Mouse (Mus musculus) c-Kit-positive CD71-negative TER-119-negative erythroid progenitor cells, embryonic 14.5 days (primary cell): ENCODE data around the gene Srf.

ENCODE experiments used
- DNase-seq: peaks from one replicate; pipeline ENCODE4 v3.0.0-alpha.2; 2013; ENCODE audit warnings: low read depth

Gene Srf

DNA sequence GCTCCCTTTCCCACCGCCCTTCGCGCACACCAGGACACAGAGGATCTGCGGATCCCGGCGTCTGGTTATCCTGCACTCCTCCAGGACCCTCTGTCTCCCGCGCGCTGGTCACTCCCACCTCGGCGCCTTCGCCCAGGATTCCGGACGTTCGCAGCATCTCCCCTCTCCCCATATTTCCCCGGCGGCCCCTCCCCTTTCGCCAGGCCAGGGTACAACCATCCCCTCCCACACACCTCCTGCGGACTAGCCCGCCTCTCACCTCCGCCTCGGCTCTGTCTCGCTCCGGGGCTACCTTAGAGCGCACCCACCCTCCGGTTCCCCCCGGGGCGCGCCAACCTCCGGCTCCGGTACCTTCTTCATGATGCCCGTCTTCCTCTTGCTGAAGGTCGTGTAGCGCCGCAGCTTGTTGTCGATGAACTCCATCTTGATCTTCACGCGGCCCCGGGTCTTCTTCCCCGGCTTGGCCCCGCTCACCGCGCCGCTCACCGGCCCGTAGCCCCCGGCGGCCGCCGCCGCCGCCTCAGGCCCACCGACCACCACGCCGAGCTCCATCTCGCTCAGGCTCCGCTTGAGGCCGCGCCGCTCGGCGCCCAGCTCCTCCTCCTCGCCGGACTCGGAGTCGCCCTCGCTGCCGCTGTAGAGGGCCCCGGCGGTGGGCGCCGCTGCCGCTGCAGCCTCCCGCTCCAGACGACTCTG lies 850 bp downstream of the Srf start:
- no peak for DNase-seq

DNA sequence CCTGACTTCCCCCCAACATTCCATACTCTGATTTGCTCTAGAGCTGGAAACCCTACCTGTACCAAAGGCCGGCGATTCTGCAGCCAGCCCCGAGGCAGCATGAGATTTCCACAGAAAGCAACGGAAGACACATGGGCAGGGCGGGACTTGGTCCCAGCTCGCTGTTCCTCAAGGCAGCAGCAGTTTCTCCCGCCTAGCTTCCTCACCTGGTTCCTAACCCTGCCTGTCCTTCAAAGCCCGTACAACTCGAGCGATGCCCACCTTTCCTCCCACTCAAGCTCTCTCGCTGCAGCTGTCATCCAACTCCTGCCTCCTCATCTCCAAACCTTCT lies 1.4 kb downstream of the Srf start:
- DNase-seq = no peak

DNA sequence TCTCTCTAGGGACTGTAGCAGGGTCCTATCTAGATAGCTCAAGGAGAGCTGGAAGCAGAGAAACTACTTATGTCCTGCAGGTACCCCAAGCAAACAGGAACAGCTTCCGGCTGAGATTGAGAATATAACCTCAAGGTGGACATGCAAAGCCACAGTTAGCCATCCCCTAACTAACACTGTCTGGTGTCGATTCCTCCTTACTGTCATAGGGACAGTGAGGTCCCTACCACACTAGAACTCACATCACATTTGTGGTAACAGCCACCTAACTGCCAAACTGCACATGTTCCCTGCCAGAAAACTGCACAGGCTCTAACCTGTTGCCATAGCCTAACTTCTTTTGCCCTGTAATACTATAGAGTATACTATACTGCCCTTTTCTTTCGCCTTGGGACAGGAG lies 2.0 kb downstream of the Srf start:
- no peak for DNase-seq

DNA sequence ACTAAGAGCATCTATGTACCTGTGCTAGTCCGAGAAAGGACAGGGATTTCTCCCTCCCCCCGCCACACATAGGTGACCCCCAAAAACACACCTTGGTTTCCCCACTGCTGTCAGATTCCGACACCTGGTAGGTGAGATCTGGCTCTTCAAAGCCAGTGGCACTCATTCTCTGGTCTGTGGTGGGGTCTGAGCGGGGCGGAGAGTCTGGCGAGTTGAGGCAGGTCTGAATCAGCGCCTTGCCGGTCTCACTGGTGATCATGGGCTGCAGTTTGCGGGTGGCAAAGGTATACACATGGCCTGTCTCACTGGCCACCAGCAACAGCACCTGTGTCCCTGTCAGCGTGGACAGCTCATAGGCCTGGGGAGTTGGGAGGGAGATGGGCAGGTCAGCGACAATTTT lies 2.5 kb downstream of the Srf start:
- no peak for DNase-seq

DNA sequence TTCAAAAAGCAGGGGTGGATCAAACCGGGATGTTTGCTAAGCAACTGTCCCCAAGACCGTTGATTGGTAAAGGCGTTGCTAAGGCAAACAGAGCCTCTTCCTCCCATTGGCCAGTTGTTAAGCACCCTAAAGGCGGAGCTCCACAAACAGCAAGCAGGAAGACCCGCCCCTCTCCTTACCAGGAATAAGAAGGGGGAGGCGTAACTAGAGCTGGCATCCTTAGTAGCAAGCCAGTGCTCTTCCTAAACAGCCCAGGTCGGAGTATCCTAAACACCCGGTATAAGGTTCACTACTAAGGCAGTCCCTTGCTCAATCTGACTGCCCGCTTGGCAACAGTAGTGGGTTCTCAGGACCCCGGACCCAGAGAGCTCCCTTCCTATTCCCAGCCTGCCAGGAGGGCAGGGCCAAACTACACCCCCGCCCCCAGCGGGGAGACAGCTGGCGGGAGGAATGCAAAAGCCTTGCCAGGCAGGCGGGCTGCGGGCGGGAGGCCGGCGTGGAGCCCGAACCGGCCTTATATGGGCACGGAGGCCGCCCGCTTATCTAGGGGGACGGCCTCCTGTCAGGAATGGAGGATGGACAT lies 3.0 kb downstream of the Srf start:
- peak; percentile 57 for DNase-seq

DNA sequence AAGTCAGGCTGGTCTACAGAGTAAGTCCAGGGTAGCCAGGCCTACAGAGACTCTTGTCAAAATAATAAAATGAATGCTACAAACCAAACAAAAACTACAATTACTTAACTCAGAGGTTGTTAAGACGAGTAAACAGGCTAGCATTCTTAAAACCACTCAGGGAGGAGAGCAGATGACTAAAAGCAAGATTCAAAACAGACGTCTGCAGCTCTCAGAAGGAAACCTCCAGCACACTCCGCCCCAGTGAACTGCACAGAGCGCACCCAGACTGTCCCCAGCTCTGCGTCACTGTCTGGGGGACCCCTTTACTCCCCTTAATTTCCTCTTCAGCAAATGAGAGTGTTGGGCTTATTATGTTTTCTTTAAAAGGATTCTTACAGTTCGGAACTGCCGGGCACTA lies 3.8 kb downstream of the Srf start:
- DNase-seq = no peak

DNA sequence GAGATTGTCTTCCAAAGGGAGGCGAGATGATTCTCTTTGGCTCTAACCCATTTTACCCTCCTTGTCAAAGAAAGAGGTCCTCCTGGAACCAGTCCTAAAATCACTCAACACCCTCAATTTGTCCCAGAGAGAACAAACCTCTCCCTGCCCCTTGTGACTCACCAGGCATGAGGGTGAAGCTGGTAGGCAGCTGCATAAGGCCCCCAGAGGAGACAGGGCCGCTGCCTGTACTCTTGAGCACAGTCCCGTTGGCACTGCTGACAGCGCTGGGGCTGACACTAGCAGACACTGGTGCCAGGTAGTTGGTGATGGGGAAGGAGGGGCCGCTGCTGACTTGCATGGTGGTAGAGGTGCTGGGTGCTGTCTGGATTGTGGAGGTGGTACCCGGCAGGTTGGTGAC lies 4.6 kb downstream of the Srf start:
- DNase-seq = no peak

DNA sequence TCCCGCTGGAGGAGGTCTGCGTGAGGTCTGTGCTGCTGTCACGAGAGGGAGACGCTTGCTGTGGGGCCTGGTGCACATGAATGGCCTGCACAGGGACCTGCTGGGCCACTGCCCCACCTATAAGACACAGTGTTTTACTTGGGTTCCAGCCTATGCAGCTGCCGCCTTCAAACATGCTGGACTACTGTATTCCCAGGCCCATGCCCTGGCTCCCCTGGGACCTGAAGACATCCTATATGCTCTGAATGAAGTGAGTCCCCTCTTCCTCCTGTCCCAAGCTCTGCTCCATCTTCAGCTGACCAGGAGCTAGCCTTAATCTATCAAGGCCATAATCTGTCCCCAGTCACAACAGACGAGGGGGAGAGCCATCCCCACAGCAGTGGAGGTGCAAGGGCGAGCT lies 5.1 kb downstream of the Srf start:
- DNase-seq = no peak

DNA sequence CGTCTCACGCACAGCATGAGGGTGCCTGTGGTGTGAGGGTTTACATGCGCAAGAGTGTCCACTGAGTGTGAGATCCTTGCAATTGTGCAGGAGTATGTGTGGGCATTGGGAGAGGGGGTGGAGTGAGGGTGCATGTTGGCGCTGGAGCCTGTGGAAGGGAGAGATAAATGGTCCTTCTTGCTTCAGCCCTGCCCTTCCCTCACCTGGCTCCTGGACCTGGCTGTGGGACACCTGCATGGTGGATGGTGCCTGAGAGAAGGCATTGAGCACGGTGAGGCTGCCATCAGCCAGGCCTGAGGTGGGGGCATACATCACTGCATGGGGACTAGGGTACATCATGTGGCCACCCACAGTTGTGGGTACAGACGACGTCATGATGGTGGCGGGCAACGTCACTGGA lies 6.3 kb downstream of the Srf start:
- DNase-seq = no peak

DNA sequence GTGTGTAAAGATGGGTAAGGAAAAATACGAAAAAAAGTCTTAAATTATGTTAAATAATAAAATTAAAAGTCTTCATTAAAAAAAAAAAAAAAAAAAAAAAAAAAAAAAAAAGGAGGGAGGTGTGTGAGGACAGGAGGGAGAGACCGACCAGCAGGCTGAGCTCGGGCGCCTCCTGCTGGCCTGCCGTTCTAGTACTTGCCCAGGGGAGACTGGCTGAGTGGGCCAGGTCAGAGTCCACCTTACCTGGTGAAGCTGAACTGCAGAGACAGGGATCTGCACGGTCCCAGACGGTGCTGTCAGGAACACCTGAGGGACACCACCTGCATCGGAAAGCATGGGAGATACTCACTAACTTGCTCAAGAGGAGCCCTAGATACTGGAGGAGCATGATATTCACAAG lies 6.8 kb downstream of the Srf start:
- DNase-seq = no peak

DNA sequence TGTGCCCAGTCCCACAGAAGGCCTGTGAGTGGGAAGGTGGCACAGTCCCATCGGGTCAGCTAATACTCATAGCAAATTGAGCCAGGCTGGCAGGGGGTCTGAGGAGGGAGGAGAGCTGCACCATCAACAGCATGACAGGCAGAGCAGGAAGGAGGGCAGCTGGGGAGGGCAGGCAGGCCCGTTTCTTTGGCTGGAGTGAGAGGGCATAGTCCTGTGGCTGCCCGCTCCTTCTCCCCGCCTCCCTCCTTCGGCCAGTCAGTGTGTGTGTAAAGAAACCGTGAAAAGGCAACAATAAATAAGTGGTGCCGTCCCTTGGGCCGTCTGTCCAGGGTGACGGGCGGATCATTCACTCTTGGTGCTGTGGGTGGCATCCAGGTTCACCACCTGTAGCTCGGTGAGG lies 7.2 kb downstream of the Srf start:
- DNase-seq = no peak

DNA sequence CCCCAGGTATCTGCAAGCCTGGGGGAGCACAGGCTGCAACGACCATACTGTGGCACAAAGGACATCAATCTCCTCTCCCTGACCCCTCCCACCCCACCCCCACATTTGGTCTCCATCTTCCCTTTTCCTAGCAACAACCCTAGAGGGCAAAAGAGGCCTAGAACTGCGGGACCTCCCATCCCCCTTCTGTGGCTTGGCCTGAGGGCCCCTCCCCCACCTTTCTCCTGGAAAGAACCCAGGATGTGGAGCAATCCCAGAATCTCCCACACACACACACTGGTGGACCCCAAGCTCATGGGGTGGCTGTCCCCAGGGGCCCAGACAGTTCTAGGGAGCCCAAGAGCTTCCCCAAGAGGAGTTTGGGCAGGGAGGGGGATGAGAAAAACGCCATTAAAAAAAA lies 8.1 kb downstream of the Srf start:
- DNase-seq = no peak

DNA sequence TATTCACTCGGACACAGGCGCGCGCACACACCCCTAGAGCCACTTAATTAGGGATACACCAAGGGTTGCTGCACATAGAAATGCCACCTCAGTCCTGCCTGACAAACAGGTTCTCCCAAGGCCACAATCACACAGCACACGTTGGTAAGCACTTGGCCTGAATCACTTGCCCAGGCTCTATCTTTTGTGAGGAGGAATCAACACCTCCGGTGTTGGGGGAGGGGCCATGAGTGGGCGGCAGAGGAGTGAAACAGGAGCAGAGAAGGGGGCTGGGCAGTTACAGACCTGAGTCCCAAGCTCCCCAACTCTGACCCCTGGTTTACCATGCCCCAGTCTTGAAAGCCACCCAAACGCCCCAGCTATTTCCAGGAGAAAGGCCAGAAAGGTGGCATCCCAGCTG lies 9.0 kb downstream of the Srf start:
- no peak for DNase-seq

DNA sequence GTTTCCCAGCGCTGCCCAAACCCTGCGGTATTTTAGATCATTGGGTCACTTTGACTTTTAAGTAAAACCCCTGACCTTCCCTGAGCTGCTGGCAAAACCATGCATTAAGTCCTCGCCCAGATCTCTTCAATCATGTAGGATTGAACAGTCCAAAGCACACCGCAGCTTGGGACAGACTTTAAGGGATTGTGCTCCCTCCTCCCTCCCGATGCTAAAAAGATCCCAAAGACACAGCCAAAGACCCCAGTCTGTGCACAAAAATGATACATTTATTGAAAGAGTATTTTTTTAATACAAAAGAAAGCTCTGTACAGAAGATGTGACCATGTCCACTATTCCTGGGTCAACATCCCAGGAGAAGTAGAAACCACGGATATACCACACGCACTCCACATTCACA lies 9.4 kb downstream of the Srf start:
- no peak for DNase-seq

DNA sequence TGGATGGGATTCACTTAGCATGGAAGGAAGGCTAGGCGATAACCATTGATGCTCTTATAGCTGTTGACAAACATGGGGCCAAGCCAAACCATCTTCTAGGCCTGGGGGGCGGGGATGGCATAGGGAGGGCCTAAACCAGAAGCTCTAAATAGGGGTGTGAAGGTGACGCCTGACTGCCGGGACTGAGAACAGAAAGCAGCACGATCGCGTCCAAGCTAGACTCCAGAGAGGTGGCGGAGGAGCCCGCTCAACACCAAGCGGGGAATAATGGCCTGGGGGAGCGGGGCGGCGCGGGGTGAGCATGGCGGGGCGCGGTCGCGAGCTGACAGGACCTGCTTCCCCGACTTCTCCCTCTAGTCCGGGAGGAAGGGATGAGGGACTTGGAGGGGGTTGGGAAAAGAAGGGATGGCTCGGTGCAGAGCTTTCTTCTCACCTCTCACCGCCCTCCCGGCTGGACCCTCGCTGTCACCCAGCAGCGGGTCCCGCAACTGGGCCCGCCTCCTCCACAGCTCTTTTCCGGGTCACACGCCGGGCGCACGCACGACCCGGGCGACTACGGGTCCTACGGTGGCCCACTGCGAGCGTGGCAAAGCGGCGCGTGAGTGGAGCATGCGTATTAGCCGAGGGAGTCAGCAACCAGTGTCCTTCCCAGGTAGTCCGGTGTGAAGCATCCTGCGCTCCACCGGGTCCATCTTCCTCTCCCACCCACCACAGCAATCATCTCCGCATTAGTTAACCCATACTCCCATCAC lies 10.0 kb downstream of the Srf start, which contains the start of gene Cul9:
Gene Cul9, minus strand, starts transcription at position 576 of the 752 bp plus-strand sequence.
- DNase-seq = no peak

DNA sequence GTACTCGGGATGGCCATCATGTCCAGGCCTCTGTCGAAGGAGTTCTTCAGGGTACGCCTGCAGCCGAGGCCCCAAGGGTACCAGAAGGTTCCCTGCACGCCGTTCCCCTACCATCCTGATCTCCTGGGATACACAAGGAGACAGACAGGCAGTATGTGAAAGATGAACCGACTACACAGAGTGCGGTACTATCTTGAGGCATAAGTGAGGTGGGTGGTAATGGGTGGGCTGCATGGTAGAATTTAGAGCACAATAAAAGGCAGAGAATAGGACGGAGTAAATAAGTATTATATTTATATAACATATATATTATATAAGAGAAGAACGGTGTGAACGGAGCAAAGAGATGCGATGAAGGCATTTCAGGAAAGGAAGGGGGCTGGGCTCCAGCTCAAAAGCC lies 12.3 kb downstream of the Srf start:
- no peak for DNase-seq

DNA sequence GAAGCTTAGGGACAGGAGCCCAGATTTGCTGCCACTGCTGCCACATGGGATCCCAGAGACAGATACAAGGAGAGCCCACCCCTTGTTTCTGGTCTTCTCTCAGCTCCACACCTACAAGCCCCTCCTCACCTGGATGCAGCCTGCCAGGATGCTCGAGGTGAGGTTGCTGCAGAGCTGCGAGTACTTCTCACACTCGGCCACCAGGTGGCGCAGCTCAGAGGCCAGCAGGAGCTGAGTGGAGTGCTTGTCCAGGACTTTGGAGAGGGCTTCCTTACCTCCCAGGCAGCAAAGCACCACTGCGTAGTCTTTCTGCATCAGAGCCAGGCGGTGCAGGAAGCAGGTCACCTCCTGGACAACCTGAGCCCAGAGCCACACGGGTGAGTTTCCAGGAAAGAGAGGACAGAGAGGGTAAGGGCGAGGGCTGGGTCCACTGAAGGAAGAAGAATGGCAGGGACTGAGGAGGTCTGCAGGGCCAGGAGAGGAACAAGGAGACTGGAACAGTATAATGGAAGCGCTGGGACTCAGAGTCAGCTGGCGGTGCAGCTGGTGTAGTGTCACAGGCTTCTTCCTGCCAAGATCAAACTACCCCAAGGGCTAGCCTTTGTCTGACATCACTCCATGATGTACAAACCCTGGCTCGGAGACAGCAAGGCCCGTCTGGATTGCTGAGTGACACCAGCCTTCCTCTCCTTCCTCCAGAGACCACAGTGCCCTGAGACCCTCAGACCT lies 30.2 kb downstream of the Srf start:
- peak; percentile 62 for DNase-seq

DNA sequence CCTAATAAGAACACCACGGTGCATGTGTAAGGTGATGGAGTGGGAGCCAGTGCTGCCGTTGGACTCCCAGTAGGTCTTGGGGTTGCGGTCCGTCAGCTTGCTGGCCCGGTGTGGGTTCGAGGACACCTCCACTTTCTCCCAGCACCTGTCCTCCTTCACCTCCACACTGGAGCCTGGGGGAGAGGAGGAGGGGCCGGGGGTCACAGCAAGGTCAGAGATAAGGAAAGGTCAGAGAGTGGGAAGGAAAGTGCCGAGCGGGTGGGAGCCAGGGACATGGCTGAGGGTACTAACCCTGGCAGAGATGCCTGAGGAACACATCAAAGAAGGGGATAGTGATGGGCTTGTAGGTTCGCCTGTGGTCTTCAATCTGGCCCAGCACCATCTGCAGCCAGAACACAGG lies 30.9 kb downstream of the Srf start:
- DNase-seq = no peak

DNA sequence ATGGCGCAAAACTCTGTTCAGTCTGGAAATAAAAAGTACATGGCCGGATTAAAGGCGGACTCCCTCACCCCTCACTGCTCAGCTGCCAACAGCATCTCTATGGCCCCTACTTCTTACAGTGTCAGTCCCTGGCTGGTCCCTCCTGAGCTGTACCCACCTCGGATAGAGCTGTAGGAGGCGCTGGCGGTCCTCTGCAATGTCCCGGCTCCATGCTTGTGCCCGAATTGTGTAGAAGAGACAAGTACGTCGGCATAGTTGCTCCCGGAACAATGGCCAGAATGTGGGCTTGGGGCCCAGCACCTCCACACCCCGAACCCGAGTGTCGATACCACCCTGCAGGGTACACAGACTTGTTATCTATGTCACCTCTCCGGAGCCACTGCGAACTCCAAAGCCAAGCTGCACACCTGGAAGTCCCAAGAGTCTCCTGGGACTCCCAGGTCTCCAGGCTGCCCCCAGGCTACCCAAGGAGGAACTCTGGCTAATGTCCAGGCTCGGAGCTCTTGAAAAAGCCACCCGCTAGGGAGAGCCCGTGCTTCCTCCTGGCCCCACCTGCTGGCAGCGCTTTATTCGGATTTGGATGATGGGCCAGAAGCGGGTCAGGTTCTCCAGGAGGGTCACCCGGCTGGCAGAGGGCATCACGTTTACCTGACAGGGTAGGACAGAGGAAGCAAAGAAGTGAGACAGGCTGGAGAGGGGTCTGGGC lies 33.9 kb downstream of the Srf start:
- DNase-seq = no peak

DNA sequence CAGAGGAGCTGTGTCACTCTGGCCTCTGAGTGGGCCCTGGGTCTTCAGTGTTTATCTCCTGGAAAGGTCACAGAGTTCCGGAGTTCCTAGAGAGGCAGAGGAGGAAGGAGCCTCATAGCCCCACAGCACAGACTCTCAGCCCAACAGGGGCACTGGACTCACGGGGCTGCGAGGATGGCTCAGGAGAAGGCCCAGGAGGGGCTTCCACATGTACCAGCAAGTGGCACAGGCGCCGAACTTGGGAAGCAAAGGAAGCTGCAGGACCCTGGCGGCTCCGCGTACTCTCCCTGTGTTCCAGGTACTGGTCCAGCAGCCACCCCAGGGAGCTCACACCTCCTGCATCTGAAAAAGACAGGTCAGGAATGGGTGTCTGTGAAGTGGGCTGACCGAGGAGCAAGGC lies 34.8 kb downstream of the Srf start:
- no peak for DNase-seq

DNA sequence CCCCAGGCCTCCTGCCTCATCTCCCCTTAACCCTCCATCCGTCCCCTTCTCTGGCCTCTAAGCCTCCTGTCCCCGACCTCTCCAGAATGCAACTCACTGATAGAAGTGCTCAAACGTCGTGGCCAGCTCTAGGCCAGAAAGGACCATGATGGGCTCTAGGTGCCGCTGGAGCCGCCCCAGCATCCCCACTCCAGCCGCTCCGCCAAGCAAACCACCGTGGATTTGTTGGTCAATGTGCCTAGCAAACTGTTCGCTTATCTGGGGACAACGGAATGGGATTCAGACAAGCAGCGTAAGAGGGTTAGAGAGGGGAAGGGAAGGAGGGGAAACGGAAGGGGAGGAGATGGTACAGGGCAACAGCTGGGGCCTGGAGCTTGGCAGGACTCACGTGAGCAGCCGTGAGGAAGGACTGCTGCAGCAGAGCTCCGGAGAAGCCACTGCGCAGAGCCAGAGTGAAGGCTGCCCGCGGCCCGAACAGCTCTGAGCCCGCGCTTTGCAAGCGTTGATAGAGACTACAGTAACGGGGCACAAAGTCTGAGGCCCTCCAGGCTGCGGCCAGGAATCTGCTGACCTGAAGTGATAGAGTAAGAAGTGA lies 35.5 kb downstream of the Srf start:
- no peak for DNase-seq

DNA sequence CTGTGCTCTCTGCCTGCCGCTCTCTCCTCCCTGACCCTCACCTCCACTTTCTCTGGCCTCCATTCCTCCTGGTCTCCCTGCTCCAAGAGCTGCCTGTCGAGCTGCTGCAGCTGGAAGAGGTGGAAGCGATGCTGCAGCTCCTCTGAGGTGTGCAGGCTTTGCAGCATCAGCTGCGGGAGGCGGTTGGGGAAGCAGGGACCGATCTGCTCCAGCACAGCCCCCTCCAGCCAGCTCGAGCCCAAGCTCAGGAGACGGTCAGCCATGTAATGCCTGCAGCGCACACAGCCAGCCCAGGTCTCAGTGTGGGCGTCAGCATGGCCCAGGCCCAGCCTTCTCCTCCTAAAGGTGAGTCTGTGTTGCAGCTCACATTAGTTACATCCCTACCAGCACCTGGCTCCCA lies 36.0 kb downstream of the Srf start:
- no peak for DNase-seq
